Mouse (Mus musculus) intestine, embryonic 15.5 days (tissue): ENCODE results near the gene Asf1b. TPM values are rescaled to one million over a fixed set of nuclear protein-coding genes. Genes with fewer than 3 reads are reported as not detected.

Experiments
- ATAC-seq: fragments of 200-750 bp; cut with Nextera tagmentation; 2 replicates; pipeline ENCODE4 v1.8.0; 2017; ENCODE audit warnings: moderate TSS enrichment, moderate library complexity
- H3K27ac ChIP-seq: fragments of 300-500 bp; sonication (generic); 2 replicates; pipeline ENCODE4 v1.5.1; 2015; ENCODE audit warnings: mild to moderate bottlenecking, inconsistent platforms
- H3K27me3 ChIP-seq: fragments of 300-500 bp; sonication (generic); replicated peaks from 2 replicates; pipeline ENCODE4 v1.6.1; 2015; ENCODE audit warnings: inconsistent platforms
- H3K36me3 ChIP-seq: fragments of 300-500 bp; sonication (generic); 2 replicates; pipeline ENCODE4 v1.6.1; 2015; ENCODE audit warnings: inconsistent platforms
- H3K4me1 ChIP-seq: fragments of 300-500 bp; sonication (generic); replicated peaks from 2 replicates; pipeline ENCODE4 v1.6.1; 2015; ENCODE audit warnings: inconsistent platforms
- H3K4me2 ChIP-seq: fragments of 300-500 bp; sonication (generic); replicated peaks from 2 replicates; pipeline ENCODE4 v1.6.1; 2015; ENCODE audit warnings: mild to moderate bottlenecking, inconsistent platforms
- H3K4me3 ChIP-seq: fragments of 300-500 bp; sonication (generic); replicated peaks from 2 replicates; pipeline ENCODE4 v1.5.1; 2015; ENCODE audit warnings: inconsistent platforms
- H3K9ac ChIP-seq: fragments of 300-500 bp; sonication (generic); 2 replicates; pipeline ENCODE4 v1.6.1; 2015; ENCODE audit warnings: inconsistent platforms
- H3K9me3 ChIP-seq: fragments of 300-500 bp; sonication (generic); 2 replicates; pipeline ENCODE4 v1.6.1; 2016; ENCODE audit warnings: inconsistent platforms
- WGBS: fragments of 180-500 bp; shearing (Covaris S2); methylation state at CpG from one replicate; pipeline ENCODE4 v1.1.7; 2015; 5-methylcytosine and 5-hydroxymethylcytosine counted together
- polyA plus RNA-seq: library from polyadenylated mRNA; unstranded; fragments of >200 nt; fragmentation: Nextera tagmentation; extraction: Ambion mirVana; gene quantifications from 2 replicates; pipeline ENCODE4 v1.2.1, GENCODE M21; 2015

The Asf1b gene
- polyA plus RNA-seq, 1 experiment from 2014 or later = 60.9 TPM

GRCm38 (mm10) chr8:83934222-83934621 is 21.1 kb upstream of the Asf1b start:
- 90% methylated on average over 5 of the region's 5 CpGs for WGBS
- H3K36me3 ChIP-seq = peaks cover 47% of the 10 kb centered on the region

GRCm38 (mm10) chr8:83934994-83935393 is 20.3 kb upstream of the Asf1b start:
- no peaks in the 10 kb centered on the region for H3K4me1 ChIP-seq
- H3K27me3 ChIP-seq = no peaks in the 10 kb centered on the region
- H3K9me3 ChIP-seq = no peaks in the 10 kb centered on the region
- H3K9ac ChIP-seq = no peak overlapping the region
- H3K27ac ChIP-seq = no peak overlapping the region
- no peak for ATAC-seq
- 89% methylated on average over 2 of the region's 2 CpGs for WGBS
- H3K4me3 ChIP-seq = no peak overlapping the region
- no peak overlapping the region for H3K4me2 ChIP-seq
- H3K36me3 ChIP-seq = peaks cover 47% of the 10 kb centered on the region

More at GRCm38 (mm10) chr8:83934222-83934621, 21.1 kb upstream of the Asf1b start:
- H3K4me1 ChIP-seq = no peaks in the 10 kb centered on the region
- no peak overlapping the region for H3K4me2 ChIP-seq
- ATAC-seq = no peak
- no peaks in the 10 kb centered on the region for H3K27me3 ChIP-seq
- H3K27ac ChIP-seq = no peak overlapping the region
- no peak overlapping the region for H3K9ac ChIP-seq
- H3K4me3 ChIP-seq = no peak overlapping the region
- no peaks in the 10 kb centered on the region for H3K9me3 ChIP-seq

GRCm38 (mm10) chr8:83935435-83935834 is 19.9 kb upstream of the Asf1b start:
- WGBS = 92% methylated on average over 8 of the region's 8 CpGs
- H3K4me3 ChIP-seq = no peak overlapping the region
- H3K27me3 ChIP-seq = no peaks in the 10 kb centered on the region
- no peak overlapping the region for H3K9ac ChIP-seq
- H3K36me3 ChIP-seq = peaks cover 48% of the 10 kb centered on the region
- no peak overlapping the region for H3K27ac ChIP-seq
- no peaks in the 10 kb centered on the region for H3K9me3 ChIP-seq
- H3K4me2 ChIP-seq = no peak overlapping the region
- no peak for ATAC-seq
- H3K4me1 ChIP-seq = no peaks in the 10 kb centered on the region

DNA sequence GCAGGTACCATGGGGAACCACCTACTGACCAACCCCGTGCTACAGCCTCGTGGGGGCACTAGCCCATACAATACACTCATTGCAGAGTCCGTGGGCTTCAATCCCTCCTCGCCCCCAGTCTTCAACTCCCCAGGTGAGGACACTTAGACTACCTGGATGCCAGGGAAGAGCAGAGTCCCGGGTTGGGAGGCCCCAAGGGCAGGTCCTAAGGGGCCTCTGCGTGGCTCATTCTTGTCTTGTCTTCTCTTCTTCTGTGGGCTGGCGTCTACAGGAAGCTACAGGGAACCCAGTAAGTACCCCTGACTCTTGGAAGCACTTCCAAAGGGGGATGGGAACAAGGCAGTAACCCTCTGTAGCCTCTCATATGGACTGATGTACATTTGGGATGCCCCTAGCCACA is 17.7 kb upstream of the Asf1b start:
- Histone ChIP-seq H3K9me3 (no peaks in the 10 kb centered on the region), H3K4me1 (no peaks in the 10 kb centered on the region), H3K4me3 (no peak overlapping the region), H3K36me3 (peaks cover 34% of the 10 kb centered on the region), H3K27ac (no peak overlapping the region), H3K27me3 (no peaks in the 10 kb centered on the region), H3K9ac (no peak overlapping the region), H3K4me2 (no peak overlapping the region)
- no peak for ATAC-seq
- WGBS = 93% methylated on average over 7 of the region's 7 CpGs

- Histone ChIP-seq H3K27me3 (no peaks in the 10 kb centered on the region), H3K27ac (no peak overlapping the region), H3K4me3 (no peak overlapping the region), H3K4me1 (no peaks in the 10 kb centered on the region), H3K4me2 (no peak overlapping the region), H3K36me3 (peaks cover 31% of the 10 kb centered on the region), H3K9me3 (no peaks in the 10 kb centered on the region), H3K9ac (no peak overlapping the region)
- ATAC-seq = no peak
- 95% methylated on average over 15 of the region's 15 CpGs for WGBS
Measured at GRCm38 (mm10) chr8:83938330-83938729, 17.0 kb upstream of the Asf1b start.

- Histone ChIP-seq H3K27me3 (no peaks in the 10 kb centered on the region), H3K27ac (no peak overlapping the region), H3K9ac (no peak overlapping the region), H3K36me3 (peaks cover 13% of the 10 kb centered on the region), H3K4me1 (no peaks in the 10 kb centered on the region), H3K9me3 (no peaks in the 10 kb centered on the region), H3K4me3 (no peak overlapping the region), H3K4me2 (no peak overlapping the region)
- WGBS = 75% methylated on average over 6 of the region's 6 CpGs
- no peak for ATAC-seq
Measured at GRCm38 (mm10) chr8:83941066-83941677, 14.1 kb upstream of the Asf1b start.

DNA sequence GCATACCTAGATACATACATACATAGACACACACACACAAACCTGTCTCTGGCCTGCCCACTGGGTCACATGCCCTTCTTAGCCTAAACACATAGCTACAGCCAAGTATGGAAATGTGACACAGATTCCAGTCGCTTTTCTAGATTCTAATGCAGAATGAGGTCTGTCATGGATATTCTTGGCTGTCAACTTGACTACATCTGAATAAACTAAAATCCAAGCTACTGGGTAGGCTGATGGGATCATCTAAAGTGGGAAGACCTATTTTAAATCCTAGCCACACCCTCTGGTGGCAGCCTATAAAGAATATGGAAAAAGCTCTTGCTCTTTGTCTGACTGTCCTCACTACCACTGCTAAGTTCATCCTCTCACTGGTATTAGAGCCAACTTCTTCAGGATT is 12.9 kb upstream of the Asf1b start:
- Histone ChIP-seq H3K9ac (no peak overlapping the region), H3K4me2 (no peak overlapping the region), H3K27ac (no peak overlapping the region), H3K4me1 (no peaks in the 10 kb centered on the region), H3K36me3 (peaks cover 3% of the 10 kb centered on the region; the same call in 1 of the 2 replicates), H3K4me3 (no peak overlapping the region), H3K9me3 (no peaks in the 10 kb centered on the region), H3K27me3 (no peaks in the 10 kb centered on the region)
- WGBS = 76% methylated on average over 1 of the region's 1 CpGs
- ATAC-seq = no peak

DNA sequence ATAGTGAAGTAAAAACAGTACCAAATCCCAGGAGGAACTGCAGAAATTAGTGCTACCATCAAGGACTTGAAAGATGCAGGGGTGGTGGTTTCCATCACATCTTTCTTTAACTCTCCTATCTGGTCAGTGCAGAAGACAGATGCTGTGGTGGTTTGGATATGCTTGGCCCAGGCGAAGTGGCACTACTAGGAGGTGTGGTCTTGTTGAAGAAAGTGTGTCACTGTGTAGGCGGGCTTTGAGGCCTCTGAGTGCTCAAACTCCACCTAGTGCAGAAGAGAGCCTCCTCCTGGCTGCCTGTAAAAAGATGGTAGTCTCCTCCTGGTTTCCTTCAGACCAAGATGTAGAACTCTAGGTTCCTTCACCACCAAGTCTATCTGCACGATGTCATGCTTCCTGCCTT is 9.8 kb upstream of the Asf1b start:
- no peak overlapping the region for H3K4me3 ChIP-seq
- H3K9me3 ChIP-seq = no peaks in the 10 kb centered on the region
- no peaks in the 10 kb centered on the region for H3K4me1 ChIP-seq
- 61% methylated on average over 3 of the region's 3 CpGs for WGBS
- no peak for ATAC-seq
- H3K27ac ChIP-seq = no peak overlapping the region
- no peak overlapping the region for H3K9ac ChIP-seq
- no peak overlapping the region for H3K4me2 ChIP-seq
- H3K27me3 ChIP-seq = no peaks in the 10 kb centered on the region
- H3K36me3 ChIP-seq = no peaks in the 10 kb centered on the region

DNA sequence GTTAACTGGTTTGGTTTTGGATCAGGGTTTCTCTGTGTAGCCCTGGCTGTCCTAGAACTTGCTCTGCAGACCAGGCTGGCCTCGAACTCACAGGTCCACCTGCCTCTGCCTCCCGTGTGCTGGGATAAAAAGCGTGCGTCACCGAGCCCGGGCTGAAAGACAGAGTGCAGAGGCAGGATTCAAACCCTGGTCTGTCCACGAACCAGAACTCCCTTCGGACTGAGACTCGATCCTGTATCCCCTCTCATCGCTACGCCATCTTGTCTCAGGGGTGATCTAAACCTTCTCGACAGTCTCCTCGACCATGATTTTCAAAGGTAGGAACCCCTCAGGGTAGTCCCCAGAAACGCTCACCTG is 580 bp upstream of the Asf1b start:
- H3K27ac ChIP-seq = 0 out of 2 replicates have a peak overlapping the region, but pooled peaks have one; percentile 27
- H3K4me2 ChIP-seq = peak overlapping the region; percentile 76
- H3K4me1 ChIP-seq = peaks cover 11% of the 10 kb centered on the region
- no peaks in the 10 kb centered on the region for H3K27me3 ChIP-seq
- peak overlapping the region; percentile 45 for H3K4me3 ChIP-seq
- no peak for ATAC-seq
- H3K9ac ChIP-seq = peak overlapping the region; percentile 51
- WGBS = 2% methylated on average over 14 of the region's 14 CpGs
- no peaks in the 10 kb centered on the region for H3K36me3 ChIP-seq
- H3K9me3 ChIP-seq = no peaks in the 10 kb centered on the region

GRCm38 (mm10) chr8:83955958-83956218 is 581 bp downstream of the Asf1b start:
- Histone ChIP-seq H3K9me3 (no peaks in the 10 kb centered on the region), H3K27me3 (no peaks in the 10 kb centered on the region), H3K27ac (no peak overlapping the region), H3K4me2 (peak overlapping the region; percentile 90), H3K36me3 (no peaks in the 10 kb centered on the region), H3K9ac (peak overlapping the region; percentile 73), H3K4me1 (peaks cover 11% of the 10 kb centered on the region), H3K4me3 (peak overlapping the region; percentile 73)
- ATAC-seq = no peak
- 1% methylated on average over 15 of the region's 15 CpGs for WGBS

- 29% methylated on average over 1 of the region's 1 CpGs for WGBS
- no peak overlapping the region for H3K27ac ChIP-seq
- ATAC-seq = no peak
Measured at GRCm38 (mm10) chr8:83956789-83957188, 1.5 kb downstream of the Asf1b start.

DNA sequence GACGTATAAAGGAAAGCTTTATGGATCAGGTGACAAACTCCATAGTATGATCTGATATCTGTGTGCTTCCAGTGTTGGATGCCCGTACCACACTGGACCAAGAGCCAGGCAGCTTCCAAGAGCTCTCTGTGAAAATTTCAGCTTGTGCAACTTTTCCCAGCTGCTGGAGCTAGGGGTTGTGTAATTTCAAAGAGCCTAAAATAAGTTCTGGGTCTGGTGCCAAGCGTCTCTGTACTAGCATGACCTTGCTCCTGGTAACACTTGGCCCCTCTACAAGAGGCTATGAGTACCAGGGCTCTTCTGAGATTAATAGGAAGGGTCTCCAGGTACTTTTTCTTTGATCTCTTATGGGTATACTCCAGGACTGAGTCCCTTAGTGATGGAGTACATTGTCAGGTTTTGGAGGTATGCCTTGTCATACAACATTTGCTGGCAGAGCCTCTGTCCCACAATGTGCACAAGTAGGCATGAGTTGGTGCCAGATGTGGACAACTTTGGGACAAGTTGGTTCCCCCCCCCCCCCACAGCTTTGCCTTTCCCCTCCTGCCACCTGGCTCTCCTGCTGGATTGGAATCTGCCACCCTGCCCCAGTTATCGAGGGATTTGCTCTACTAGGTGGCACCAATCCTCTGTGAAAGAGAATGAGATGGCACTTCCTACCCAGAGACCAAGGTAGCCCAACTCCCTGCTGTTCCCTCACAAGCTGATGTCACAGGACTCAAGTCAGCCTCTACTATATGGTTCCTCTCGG is 8.9 kb downstream of the Asf1b start:
- Histone ChIP-seq H3K36me3 (peaks cover 11% of the 10 kb centered on the region; the same call in 1 of the 2 replicates), H3K9ac (no peak overlapping the region)
- 88% methylated on average over 5 of the region's 5 CpGs for WGBS

More at GRCm38 (mm10) chr8:83956789-83957188, 1.5 kb downstream of the Asf1b start:
- no peaks in the 10 kb centered on the region for H3K9me3 ChIP-seq
- no peaks in the 10 kb centered on the region for H3K27me3 ChIP-seq
- peak overlapping the region; percentile 73 for H3K4me3 ChIP-seq
- peak overlapping the region; percentile 73 for H3K9ac ChIP-seq
- peaks cover 11% of the 10 kb centered on the region for H3K4me1 ChIP-seq
- H3K36me3 ChIP-seq = no peaks in the 10 kb centered on the region
- peak overlapping the region; percentile 90 for H3K4me2 ChIP-seq

GRCm38 (mm10) chr8:83967701-83968100 is 12.4 kb downstream of the Asf1b start:
- Histone ChIP-seq H3K4me1 (peaks cover 8% of the 10 kb centered on the region; the same call in 1 of the 2 replicates), H3K27ac (no peak overlapping the region), H3K36me3 (peaks cover 13% of the 10 kb centered on the region; the same call in 1 of the 2 replicates), H3K4me3 (no peak overlapping the region), H3K4me2 (no peak overlapping the region), H3K9me3 (no peaks in the 10 kb centered on the region), H3K27me3 (no peaks in the 10 kb centered on the region), H3K9ac (no peak overlapping the region)
- ATAC-seq = no peak
- 93% methylated on average over 7 of the region's 7 CpGs for WGBS

More for the DNA sequence above, 8.9 kb downstream of the Asf1b start:
- Histone ChIP-seq H3K4me2 (no peak overlapping the region), H3K9me3 (no peaks in the 10 kb centered on the region), H3K4me1 (no peaks in the 10 kb centered on the region), H3K27me3 (no peaks in the 10 kb centered on the region), H3K4me3 (no peak overlapping the region), H3K27ac (no peak overlapping the region)
- ATAC-seq = no peak
